Mouse (Mus musculus) heart, embryonic 13.5 days (tissue): ENCODE data around the gene Spcs1. TPM values are rescaled to one million over a fixed set of nuclear protein-coding genes. Genes with fewer than 3 reads are reported as not detected.

ENCODE experiments used
- ATAC-seq: fragments of 200-750 bp; cut with Nextera tagmentation; 2 replicates; pipeline ENCODE4 v1.8.0; 2017; ENCODE audit warnings: moderate TSS enrichment; ENCODE audit not compliant: insufficient number of reproducible peaks, low FRiP score, low TSS enrichment; ENCODE audit errors: extremely low read depth
- H3K27ac ChIP-seq: fragments of 300-500 bp; sonication (generic); replicated peaks from 2 replicates; pipeline ENCODE4 v1.5.1; 2015; ENCODE audit warnings: moderate library complexity, mild to moderate bottlenecking, inconsistent platforms
- H3K27me3 ChIP-seq: fragments of 300-500 bp; sonication (generic); replicated peaks from 2 replicates; pipeline ENCODE4 v1.6.1; 2015; ENCODE audit warnings: mild to moderate bottlenecking, inconsistent platforms
- H3K36me3 ChIP-seq: fragments of 300-500 bp; sonication (generic); 2 replicates; pipeline ENCODE4 v1.6.1; 2015; ENCODE audit warnings: mild to moderate bottlenecking, inconsistent platforms
- H3K4me1 ChIP-seq: fragments of 300-500 bp; sonication (generic); 2 replicates; pipeline ENCODE4 v1.6.1; 2015; ENCODE audit warnings: inconsistent platforms
- H3K4me2 ChIP-seq: fragments of 300-500 bp; sonication (generic); 2 replicates; pipeline ENCODE4 v1.6.1; 2015; ENCODE audit warnings: inconsistent platforms, mild to moderate bottlenecking, moderate library complexity
- H3K4me3 ChIP-seq: fragments of 300-500 bp; sonication (generic); 2 replicates; pipeline ENCODE4 v1.5.1; 2015; ENCODE audit warnings: moderate library complexity, mild to moderate bottlenecking, inconsistent platforms
- H3K9ac ChIP-seq: fragments of 300-500 bp; sonication (generic); 2 replicates; pipeline ENCODE4 v1.6.1; 2015; ENCODE audit warnings: inconsistent platforms, mild to moderate bottlenecking, moderate library complexity
- H3K9me3 ChIP-seq: fragments of 300-500 bp; sonication (generic); 2 replicates; pipeline ENCODE4 v1.6.1; 2016; ENCODE audit warnings: inconsistent platforms
- WGBS: fragments of 180-500 bp; shearing (Covaris S2); methylation state at CpG from one replicate; pipeline ENCODE4 v1.1.7; 2015; ENCODE audit warnings: mixed read lengths; 5-methylcytosine and 5-hydroxymethylcytosine counted together
- polyA plus RNA-seq: library from polyadenylated mRNA; unstranded; fragments of >200 nt; fragmentation: Nextera tagmentation; extraction: Ambion mirVana; gene quantifications from 2 replicates; pipeline ENCODE4 v1.2.1, GENCODE M21; 2015

Spcs1 gene
- polyA plus RNA-seq, 1 experiment from 2014 or later: 340 TPM

DNA sequence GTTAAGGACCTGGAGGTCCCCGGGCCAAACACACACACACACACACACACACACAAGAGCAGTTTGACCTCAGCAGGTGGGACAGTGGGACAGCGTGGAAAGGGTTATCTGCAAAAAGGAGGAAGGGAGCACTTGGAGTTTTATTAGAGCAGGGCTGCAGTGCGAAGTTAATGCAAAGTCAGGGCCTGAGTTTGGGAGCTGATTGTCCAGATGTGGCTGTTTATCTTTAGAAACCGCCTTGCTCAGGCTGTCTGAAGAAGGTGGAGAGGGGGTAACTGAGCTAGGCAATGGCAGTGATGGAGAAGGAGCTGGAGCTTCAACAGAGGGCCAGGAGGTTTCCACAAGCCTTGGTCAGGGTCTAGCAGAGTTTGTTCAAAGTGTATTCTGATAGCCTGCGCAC lies 5.3 kb upstream of the Spcs1 start:
- Histone ChIP-seq H3K27me3 (no peaks in the 10 kb centered on the region), H3K9me3 (no peaks in the 10 kb centered on the region), H3K4me2 (no peak overlapping the region), H3K27ac (no peak overlapping the region), H3K36me3 (peaks cover 53% of the 10 kb centered on the region), H3K4me3 (no peak overlapping the region), H3K9ac (no peak overlapping the region), H3K4me1 (peaks cover 10% of the 10 kb centered on the region)
- no peak for ATAC-seq
- 73% methylated on average over 5 of the region's 5 CpGs for WGBS

DNA sequence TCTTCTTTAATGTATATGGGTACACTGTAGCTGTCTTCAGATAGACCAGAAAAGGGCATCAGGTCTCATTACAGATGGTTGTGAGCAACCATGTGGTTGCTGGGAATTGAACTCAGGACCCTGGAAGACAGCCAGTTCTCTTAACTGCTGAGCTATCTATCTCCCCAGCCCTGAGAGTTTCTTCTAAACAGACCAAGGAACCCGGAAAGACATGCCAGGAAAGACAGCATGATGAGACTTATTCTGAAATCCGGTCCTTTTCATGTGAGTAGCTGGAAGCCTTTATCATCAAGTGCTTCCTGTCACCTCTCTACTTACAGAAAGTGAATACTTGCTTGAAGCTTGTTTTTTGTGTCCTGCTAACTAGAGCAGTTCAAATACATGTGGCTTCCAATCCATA lies 3.1 kb upstream of the Spcs1 start:
- H3K27me3 ChIP-seq: no peaks in the 10 kb centered on the region
- ATAC-seq: no peak
- no peak overlapping the region for H3K4me3 ChIP-seq
- H3K9ac ChIP-seq: no peak overlapping the region
- no peak overlapping the region for H3K4me2 ChIP-seq
- no peak overlapping the region for H3K27ac ChIP-seq
- no peaks in the 10 kb centered on the region for H3K9me3 ChIP-seq
- peaks cover 19% of the 10 kb centered on the region for H3K4me1 ChIP-seq
- 57% methylated on average over 2 of the region's 2 CpGs for WGBS
- H3K36me3 ChIP-seq: peaks cover 34% of the 10 kb centered on the region

DNA sequence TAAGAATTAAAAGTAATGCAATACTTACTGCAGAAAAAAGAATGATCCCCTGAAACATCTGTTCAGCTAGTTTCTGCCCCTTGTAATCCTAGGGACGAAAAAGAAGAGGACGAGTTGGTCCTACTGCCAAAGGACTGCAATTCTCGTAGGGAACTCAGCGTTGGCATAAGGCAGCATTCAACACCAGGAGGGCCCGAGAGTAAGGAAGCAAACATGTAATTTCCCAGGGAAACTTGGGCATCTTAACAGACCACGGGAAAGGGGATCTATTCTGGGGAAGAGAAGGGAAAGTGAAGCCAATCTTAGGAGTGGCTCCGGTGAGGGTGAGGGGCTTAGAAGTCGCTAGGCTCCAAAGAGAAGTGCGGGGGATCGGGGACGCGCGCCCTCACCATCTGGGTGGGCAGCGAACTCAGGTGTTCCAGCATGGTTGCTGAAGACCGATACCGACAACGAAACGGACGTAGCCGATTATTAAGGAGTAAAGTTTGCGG lies 611 bp downstream of the Spcs1 start:
- peak overlapping the region; percentile 88 for H3K9ac ChIP-seq
- H3K4me3 ChIP-seq: peak overlapping the region; percentile 80
- peaks cover 19% of the 10 kb centered on the region for H3K4me1 ChIP-seq
- H3K9me3 ChIP-seq: no peaks in the 10 kb centered on the region
- H3K4me2 ChIP-seq: peak overlapping the region; percentile 82
- H3K36me3 ChIP-seq: peaks cover 28% of the 10 kb centered on the region
- peak overlapping the region; percentile 90 for H3K27ac ChIP-seq
- no peaks in the 10 kb centered on the region for H3K27me3 ChIP-seq
- WGBS: 0% methylated on average over 21 of the region's 21 CpGs
- no peak for ATAC-seq

DNA sequence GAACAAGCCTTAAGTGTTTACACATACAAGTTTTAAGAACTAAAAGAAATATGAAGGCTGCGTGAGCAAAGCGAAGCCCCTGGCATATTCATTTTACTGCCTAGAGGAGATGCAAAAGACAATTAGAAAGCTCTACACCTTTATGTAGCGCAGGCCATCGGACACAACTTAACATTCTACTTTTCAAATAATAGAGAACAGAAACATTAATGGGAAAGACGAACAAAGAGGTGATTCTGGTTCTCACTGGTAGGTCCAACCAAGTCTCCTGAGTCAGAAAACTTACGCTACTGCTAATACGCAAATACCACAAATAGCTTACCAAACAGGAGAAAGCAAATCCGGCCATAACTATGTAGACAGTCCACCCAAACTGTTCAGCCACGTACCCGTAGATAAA lies 1.1 kb downstream of the Spcs1 start:
- peak overlapping the region; percentile 82 for H3K4me2 ChIP-seq
- H3K4me3 ChIP-seq: peak overlapping the region; percentile 80
- H3K4me1 ChIP-seq: peaks cover 19% of the 10 kb centered on the region
- H3K9me3 ChIP-seq: no peaks in the 10 kb centered on the region
- peak overlapping the region; percentile 88 for H3K9ac ChIP-seq
- no peak for ATAC-seq
- WGBS: 55% methylated on average over 10 of the region's 10 CpGs
- H3K27me3 ChIP-seq: no peaks in the 10 kb centered on the region
- peaks cover 28% of the 10 kb centered on the region for H3K36me3 ChIP-seq
- H3K27ac ChIP-seq: peak overlapping the region; percentile 90

DNA sequence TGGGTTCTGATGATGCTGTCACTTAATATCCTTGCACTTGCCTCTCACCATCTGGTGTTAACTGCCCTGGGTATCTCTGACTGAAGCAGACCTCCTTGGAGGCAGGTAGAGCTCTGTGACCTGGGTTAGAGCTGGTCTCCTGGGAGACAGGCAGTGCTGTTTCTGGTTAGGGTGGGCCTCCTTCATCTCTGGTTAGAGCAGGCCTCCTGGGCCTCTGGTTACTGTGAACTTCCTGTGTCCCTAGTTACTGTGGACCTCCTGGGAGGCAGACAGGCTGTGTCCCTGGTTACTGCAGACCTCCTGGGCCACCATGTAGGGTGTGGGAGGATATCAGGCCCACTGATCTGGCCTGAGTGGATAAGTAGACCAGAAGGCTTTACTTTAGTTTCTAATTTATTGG lies 5.1 kb downstream of the Spcs1 start:
- Histone ChIP-seq H3K4me3 (no peak overlapping the region), H3K9ac (no peak overlapping the region), H3K27ac (no peak overlapping the region), H3K27me3 (no peaks in the 10 kb centered on the region), H3K4me1 (peaks cover 9% of the 10 kb centered on the region), H3K4me2 (no peak overlapping the region), H3K36me3 (peaks cover 28% of the 10 kb centered on the region), H3K9me3 (no peaks in the 10 kb centered on the region)
- no peak for ATAC-seq

DNA sequence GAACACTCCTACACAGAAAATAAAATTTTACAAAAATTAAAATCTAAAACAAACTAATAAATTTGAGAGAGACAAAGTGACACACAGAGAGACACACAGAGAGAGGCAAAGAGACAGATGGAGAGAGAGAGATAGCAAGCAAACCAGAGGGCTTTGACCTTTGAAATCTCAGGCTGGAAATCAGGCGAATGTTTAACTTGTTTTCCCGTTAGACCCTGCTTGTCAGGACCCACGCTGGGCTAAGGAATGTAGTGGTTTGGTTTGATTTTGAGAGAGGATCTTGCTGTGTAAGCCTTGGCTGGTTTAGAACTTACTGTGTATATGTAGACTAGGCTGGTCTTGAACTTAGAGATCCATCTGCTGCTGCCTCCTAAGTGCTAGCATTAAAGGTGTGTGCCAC lies 25.2 kb downstream of the Spcs1 start:
- H3K27me3 ChIP-seq: no peaks in the 10 kb centered on the region
- H3K27ac ChIP-seq: no peak overlapping the region
- H3K4me3 ChIP-seq: no peak overlapping the region
- H3K4me2 ChIP-seq: no peak overlapping the region
- no peak overlapping the region for H3K9ac ChIP-seq
- ATAC-seq: no peak
- 76% methylated on average over 3 of the region's 3 CpGs for WGBS
- no peaks in the 10 kb centered on the region for H3K9me3 ChIP-seq
- H3K4me1 ChIP-seq: no peaks in the 10 kb centered on the region
- H3K36me3 ChIP-seq: peaks cover 33% of the 10 kb centered on the region

DNA sequence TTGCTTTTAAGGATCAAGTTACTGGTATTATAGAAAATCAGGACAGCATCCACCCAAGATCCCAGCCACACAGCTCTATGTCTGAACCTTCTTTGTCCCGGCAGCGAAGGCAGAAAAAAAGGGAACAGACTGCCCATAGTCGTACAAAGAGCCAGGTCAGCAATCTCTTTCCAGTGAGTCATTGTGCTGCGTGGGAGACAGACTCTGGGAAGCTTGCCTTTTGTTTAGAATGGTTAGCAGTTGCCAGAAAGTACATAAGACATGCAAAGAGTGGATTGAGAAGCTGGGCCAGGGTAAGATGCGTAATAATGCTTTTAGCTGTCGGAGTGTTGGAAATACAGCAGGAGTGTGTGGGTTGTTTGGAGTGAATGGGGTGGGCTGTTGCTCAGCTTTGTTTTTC lies 27.3 kb downstream of the Spcs1 start:
- Histone ChIP-seq H3K27ac (no peak overlapping the region), H3K4me1 (no peaks in the 10 kb centered on the region), H3K4me2 (no peak overlapping the region), H3K36me3 (peaks cover 36% of the 10 kb centered on the region), H3K9me3 (no peaks in the 10 kb centered on the region), H3K9ac (no peak overlapping the region; the same call in 1 of the 2 replicates), H3K4me3 (no peak overlapping the region), H3K27me3 (no peaks in the 10 kb centered on the region)
- WGBS: 64% methylated on average over 6 of the region's 6 CpGs
- no peak for ATAC-seq

DNA sequence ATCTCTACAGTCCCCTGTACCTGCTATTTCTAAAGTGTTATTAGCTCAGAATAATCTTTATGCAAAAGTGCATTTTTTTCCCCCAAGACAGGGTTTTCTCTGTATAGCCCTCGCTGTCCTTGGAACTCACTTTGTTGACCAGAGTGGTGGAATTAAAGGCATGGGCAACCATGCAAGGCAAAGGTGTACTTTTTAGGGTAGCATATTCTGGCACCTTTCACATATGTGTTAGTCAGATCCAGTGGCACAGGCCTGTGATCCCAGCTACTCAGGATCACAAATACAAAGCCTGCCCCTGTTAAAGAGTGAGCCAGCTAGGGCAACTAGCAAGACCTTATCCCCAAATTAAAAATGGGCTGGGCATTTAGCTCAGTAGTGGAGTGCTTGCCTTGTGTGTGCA lies 41.1 kb downstream of the Spcs1 start:
- H3K4me2 ChIP-seq: no peak overlapping the region
- H3K27ac ChIP-seq: no peak overlapping the region
- H3K4me1 ChIP-seq: no peaks in the 10 kb centered on the region
- no peak for ATAC-seq
- no peak overlapping the region for H3K4me3 ChIP-seq
- H3K9me3 ChIP-seq: no peaks in the 10 kb centered on the region
- no peaks in the 10 kb centered on the region for H3K27me3 ChIP-seq
- no peaks in the 10 kb centered on the region for H3K36me3 ChIP-seq
- WGBS: 81% methylated on average over 1 of the region's 1 CpGs
- no peak overlapping the region for H3K9ac ChIP-seq

DNA sequence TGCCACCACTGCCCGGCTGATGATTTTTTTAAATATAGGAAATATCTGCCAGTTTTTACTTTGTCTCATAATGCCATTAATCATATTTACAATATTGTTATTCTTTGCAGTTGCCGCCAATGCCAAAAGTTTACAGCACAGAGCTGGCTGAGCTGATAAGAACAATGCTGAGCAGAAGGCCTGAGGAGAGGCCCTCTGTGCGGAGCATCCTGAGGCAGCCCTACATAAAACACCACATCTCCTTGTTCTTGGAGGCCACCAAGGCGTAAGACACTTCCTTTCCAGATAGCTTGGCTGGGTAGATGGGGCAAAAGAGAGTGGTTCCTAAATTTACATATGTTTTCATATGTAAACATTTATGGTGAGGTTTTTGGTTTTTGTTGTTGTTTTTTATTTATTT lies 42.4 kb downstream of the Spcs1 start:
- ATAC-seq: no peak
- Histone ChIP-seq H3K27ac (no peak overlapping the region), H3K27me3 (no peaks in the 10 kb centered on the region), H3K9me3 (no peaks in the 10 kb centered on the region), H3K4me1 (no peaks in the 10 kb centered on the region), H3K4me2 (no peak overlapping the region), H3K9ac (no peak overlapping the region), H3K4me3 (no peak overlapping the region), H3K36me3 (no peaks in the 10 kb centered on the region)
- WGBS: 80% methylated on average over 4 of the region's 4 CpGs

DNA sequence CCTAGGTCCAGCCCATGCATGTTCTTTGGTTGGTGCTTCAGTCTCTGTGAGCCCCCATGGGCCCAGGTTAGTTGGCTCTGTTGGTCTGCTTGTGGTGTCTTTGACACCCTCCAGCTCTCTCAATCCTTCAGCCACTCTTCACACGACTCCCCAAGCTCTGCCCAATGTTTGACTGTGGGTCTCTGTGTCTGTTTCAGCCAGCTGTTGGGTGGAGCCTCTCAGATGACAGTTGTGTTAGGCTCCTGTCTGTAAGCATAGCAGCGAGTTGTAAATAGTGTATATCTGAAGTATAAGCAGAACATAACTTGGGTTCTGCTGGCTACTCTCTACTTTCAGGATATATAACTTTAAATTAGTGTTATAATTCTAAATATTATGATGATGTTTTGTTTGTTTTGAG lies 43.0 kb downstream of the Spcs1 start:
- no peaks in the 10 kb centered on the region for H3K27me3 ChIP-seq
- H3K4me1 ChIP-seq: no peaks in the 10 kb centered on the region
- 57% methylated on average over 2 of the region's 2 CpGs for WGBS
- H3K27ac ChIP-seq: no peak overlapping the region
- 0 out of 2 replicates have a peak, but pooled peaks cover 2% of the 10 kb centered on the region for H3K36me3 ChIP-seq
- H3K9me3 ChIP-seq: no peaks in the 10 kb centered on the region
- no peak for ATAC-seq
- no peak overlapping the region for H3K4me3 ChIP-seq
- no peak overlapping the region for H3K4me2 ChIP-seq
- H3K9ac ChIP-seq: no peak overlapping the region

DNA sequence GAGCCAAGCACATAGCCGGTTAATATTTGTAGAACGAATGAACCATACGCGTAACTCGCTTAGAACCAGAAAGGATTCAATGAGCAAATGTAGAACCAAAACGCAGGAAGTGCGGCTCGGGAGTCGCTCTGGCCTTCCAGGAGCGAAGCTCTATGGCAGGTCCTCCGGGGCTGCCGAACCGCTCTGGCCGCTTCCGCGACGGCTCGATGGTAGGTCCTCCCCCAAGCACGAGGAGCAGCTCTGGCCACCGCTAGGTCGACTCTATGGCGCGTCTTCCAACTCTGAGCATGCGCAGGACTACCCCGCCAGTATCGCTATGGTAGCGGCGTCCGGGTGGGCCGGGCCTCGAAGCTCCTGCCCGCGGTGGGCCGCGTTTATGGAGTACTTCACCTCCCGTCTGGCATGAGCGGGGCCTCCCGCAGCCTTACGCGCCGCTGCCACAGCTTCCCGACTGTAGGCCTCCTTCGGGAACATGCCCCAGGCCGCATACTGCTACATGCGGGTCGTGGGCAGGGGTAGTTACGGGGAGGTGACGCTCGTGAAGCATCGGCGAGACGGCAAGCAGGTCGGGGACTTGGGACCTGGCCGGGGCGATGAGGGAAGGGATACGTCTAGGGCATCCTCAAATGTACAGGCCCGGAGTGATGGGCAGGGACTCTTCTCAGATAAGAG lies 50.2 kb downstream of the Spcs1 start, which contains the start of gene Nek4:
Gene Nek4, plus strand, starts transcription at position 224 of the 672 bp plus-strand sequence.
- peak; percentile 95 for ATAC-seq
- Histone ChIP-seq H3K4me2 (peak within 1 kb of the TSS; percentile 90), H3K9me3 (no peaks in the 10 kb centered on the region), H3K4me1 (peaks cover 9% of the 10 kb centered on the region), H3K27ac (peak within 1 kb of the TSS; percentile 57), H3K4me3 (peak within 1 kb of the TSS; percentile 91), H3K9ac (peak within 1 kb of the TSS; percentile 92), H3K36me3 (0 out of 2 replicates have a peak, but pooled peaks cover 2% of the 10 kb centered on the region), H3K27me3 (no peaks in the 10 kb centered on the region; the same call in 1 of the 2 replicates)
- under 1% methylated on average over 57 of the region's 57 CpGs for WGBS

DNA sequence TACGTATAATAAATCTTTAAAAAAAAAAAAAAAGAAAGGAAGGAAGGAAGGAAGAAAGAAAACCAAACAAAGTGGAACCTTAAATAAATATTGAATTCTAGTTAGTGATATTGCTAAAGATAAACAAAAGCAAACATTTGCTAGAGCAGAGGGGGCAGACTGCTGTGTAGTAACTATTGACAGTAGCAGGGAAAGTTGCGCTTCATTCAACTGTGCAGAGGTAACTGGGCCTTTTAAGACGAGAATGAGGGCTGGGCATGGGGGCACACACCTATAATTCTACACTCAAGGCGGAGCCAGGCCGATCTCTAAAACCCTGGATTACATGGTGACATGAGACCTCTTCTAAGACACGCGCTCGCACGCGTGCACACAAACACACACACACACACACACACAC lies 51.5 kb downstream of the Spcs1 start:
- Histone ChIP-seq H3K4me2 (no peak overlapping the region), H3K27ac (no peak overlapping the region), H3K4me1 (peaks cover 9% of the 10 kb centered on the region), H3K4me3 (no peak overlapping the region), H3K9ac (no peak overlapping the region), H3K27me3 (peaks cover 6% of the 10 kb centered on the region; the same call in 1 of the 2 replicates), H3K9me3 (no peaks in the 10 kb centered on the region), H3K36me3 (0 out of 2 replicates have a peak, but pooled peaks cover 2% of the 10 kb centered on the region)
- WGBS: 92% methylated on average over 10 of the region's 10 CpGs
- no peak for ATAC-seq
